Mouse (Mus musculus) liver, adult 2 months (tissue): ENCODE measurements around the gene Myh3.

Source experiments
- CTCF ChIP-seq: fragments of 200-500 bp; IDR thresholded peaks from 2 replicates; pipeline ENCODE4 v1.5.1; 2011; ENCODE audit warnings: low read depth, low read length, control low read depth
- POLR2A ChIP-seq: fragments of 200-500 bp; IDR thresholded peaks from 2 replicates; pipeline ENCODE4 v1.6.1; 2011; ENCODE audit warnings: low read length, control low read depth; ENCODE audit not compliant: insufficient read depth; ENCODE audit errors: extremely low read depth

DNA sequence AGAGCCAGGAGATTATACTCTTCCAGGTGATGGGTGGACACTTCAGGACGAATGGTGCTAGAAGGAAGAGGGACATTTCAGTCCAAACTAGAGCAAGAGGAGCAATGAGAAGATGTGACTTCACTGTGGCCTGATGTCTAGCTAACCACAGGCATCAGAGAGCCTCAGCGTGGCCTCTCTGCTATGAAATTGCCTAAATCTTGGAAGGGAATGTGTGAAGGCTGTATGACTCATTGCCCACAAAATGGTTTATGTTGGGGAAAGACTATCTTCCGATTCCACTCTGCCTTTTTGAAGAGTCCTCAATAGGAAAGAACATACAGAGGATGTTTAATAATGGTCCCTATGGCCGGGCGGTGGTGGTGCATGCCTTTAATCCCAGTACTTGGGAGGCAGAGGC lies 1.3 kb upstream of the Myh3 start:
- TF ChIP-seq CTCF (no peak), POLR2A (no peak)
